Mouse (Mus musculus) heart, postnatal 0 days (tissue): ENCODE data around the gene Rln3. TPM values are rescaled to one million over a fixed set of nuclear protein-coding genes. Genes with fewer than 3 reads are reported as not detected.

Experiments
- ATAC-seq: fragments of 200-750 bp; cut with Nextera tagmentation; 2 replicates; pipeline ENCODE4 v1.8.0; 2017; ENCODE audit warnings: low read depth, moderate number of reproducible peaks, moderate library complexity; ENCODE audit not compliant: insufficient read depth
- DNase-seq: peaks from one replicate; pipeline ENCODE4 v3.0.0-alpha.2; 2016; ENCODE audit warnings: low spot score
- H3K27ac ChIP-seq: fragments of 300-500 bp; sonication (generic); 2 replicates; pipeline ENCODE4 v1.5.1; 2014; ENCODE audit warnings: low read depth, mild to moderate bottlenecking
- H3K27me3 ChIP-seq: fragments of 300-500 bp; sonication (generic); 2 replicates; pipeline ENCODE4 v1.6.1; 2014; ENCODE audit warnings: low read length, mixed read lengths; ENCODE audit not compliant: control insufficient read depth, insufficient read depth
- H3K36me3 ChIP-seq: fragments of 300-500 bp; sonication (generic); replicated peaks from 2 replicates; pipeline ENCODE4 v1.6.1; 2014; ENCODE audit warnings: low read length, mixed read lengths; ENCODE audit not compliant: control insufficient read depth, insufficient read depth
- H3K4me1 ChIP-seq: fragments of 300-500 bp; sonication (generic); 2 replicates; pipeline ENCODE4 v1.6.1; 2014; ENCODE audit warnings: antibody characterized with exemption; ENCODE audit not compliant: control insufficient read depth, insufficient read depth
- H3K4me2 ChIP-seq: fragments of 300-500 bp; sonication (generic); 2 replicates; pipeline ENCODE4 v1.6.1; 2014; ENCODE audit warnings: low read depth, mild to moderate bottlenecking, low read length, moderate library complexity
- H3K4me3 ChIP-seq: fragments of 300-500 bp; sonication (generic); 2 replicates; pipeline ENCODE4 v1.5.1; 2014; ENCODE audit warnings: low read depth, low read length
- H3K9ac ChIP-seq: fragments of 300-500 bp; sonication (generic); replicated peaks from 2 replicates; pipeline ENCODE4 v1.6.1; 2014; ENCODE audit warnings: low read depth, low read length, mixed read lengths
- H3K9me3 ChIP-seq: fragments of 300-500 bp; sonication (generic); replicated peaks from 2 replicates; pipeline ENCODE4 v1.6.1; 2016; ENCODE audit warnings: low read length; ENCODE audit not compliant: control insufficient read depth
- CTCF ChIP-seq: IDR thresholded peaks from 2 replicates; pipeline ENCODE4 v1.5.1; 2016; ENCODE audit warnings: antibody characterized with exemption, control low read depth, low read depth
- EP300 ChIP-seq: IDR thresholded peaks from 2 replicates; pipeline ENCODE4 v1.6.1; 2016; ENCODE audit warnings: antibody characterized with exemption, low read depth
- WGBS: fragments of 180-500 bp; shearing (Covaris S2); extraction: QIAGEN DNeasy Blood & Tissue Kit; methylation state at CpG from one replicate; pipeline ENCODE4 v1.1.7; 2014; 5-methylcytosine and 5-hydroxymethylcytosine counted together
- polyA plus RNA-seq: library from polyadenylated mRNA; unstranded; fragments of >200 nt; fragmentation: Nextera tagmentation; extraction: Ambion mirVana; gene quantifications from 2 replicates; pipeline ENCODE4 v1.2.1, GENCODE M21; 2015
- total RNA-seq: library from RNA; depleted of rRNA; stranded (reverse); fragments of >200 nt; gene quantifications from 2 replicates; pipeline ENCODE4 v1.2.3, GENCODE M21; 2014; ENCODE audit warnings: low replicate concordance

Gene Rln3
- total and polyA plus RNA-seq, 2 experiments from 2014 or later = not detected

DNA sequence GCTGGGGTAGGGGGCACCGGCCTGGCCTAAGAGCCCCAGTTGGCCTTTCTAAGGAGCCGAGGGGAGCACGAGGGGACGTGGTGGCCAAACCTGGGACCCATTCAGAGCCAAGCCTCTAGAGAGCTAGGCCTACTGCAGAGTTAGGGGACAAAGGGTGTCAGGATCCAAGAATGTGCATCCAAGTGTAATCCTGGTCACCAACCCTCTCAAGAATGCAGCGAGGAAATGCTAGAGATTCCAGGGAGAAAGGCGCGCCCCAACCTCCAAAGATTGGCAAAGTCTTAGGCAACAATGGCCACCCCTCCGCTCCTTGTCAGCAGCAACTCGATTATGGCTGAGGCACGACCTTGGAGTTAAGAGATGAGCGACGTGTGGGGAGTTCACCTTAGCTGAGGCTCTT, 23.2 kb downstream of the Rln3 start:
- no peak for DNase-seq
- peaks cover 22% of the 10 kb centered on the region for H3K27me3 ChIP-seq
- ATAC-seq = no peak

DNA sequence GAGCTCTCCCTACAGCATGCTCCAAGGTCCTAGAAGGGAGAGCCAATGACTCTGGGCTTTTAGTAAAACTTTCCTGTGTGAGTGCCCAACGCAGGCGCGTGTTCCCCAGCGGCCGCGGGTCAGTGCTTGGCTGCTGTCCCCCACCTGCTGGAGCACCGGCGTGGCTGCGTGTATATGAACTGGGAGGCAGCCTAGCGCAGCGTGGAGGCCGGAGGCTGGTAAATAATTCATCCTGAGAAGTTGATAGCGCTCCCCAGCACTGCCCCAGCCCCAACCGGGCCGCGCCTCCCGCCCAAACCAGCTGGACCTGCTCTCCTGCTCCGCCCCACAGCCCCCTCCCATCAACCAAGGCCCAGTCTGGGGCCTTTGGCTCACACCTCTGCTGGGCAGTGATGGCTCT, 23.7 kb downstream of the Rln3 start, which contains the start of gene Palm3:
Gene Palm3 (plus strand): TSS at position 376 of the 400 bp plus-strand sequence.
- no peak for TF ChIP-seq CTCF
- no peak for TF ChIP-seq EP300
- ATAC-seq = no peak
- DNase-seq = no peak
- H3K36me3 ChIP-seq = no peaks in the 10 kb centered on the region
- no peak within 1 kb of the TSS for H3K4me2 ChIP-seq
- no peaks in the 10 kb centered on the region for H3K9me3 ChIP-seq
- H3K9ac ChIP-seq = no peak within 1 kb of the TSS
- no peak within 1 kb of the TSS for H3K27ac ChIP-seq
- H3K4me1 ChIP-seq = peaks cover 37% of the 10 kb centered on the region
- H3K4me3 ChIP-seq = no peak within 1 kb of the TSS
- WGBS = 29% methylated on average over 18 of the region's 18 CpGs
- peaks cover 17% of the 10 kb centered on the region for H3K27me3 ChIP-seq

More for the DNA sequence above, 23.2 kb downstream of the Rln3 start:
- TF ChIP-seq CTCF = no peak
- no peak for TF ChIP-seq EP300
- Histone ChIP-seq H3K27ac (no peak overlapping the region), H3K9ac (no peak overlapping the region), H3K9me3 (no peaks in the 10 kb centered on the region), H3K4me3 (no peak overlapping the region), H3K4me1 (peaks cover 37% of the 10 kb centered on the region), H3K36me3 (no peaks in the 10 kb centered on the region), H3K4me2 (no peak overlapping the region)
- 55% methylated on average over 12 of the region's 12 CpGs for WGBS

DNA sequence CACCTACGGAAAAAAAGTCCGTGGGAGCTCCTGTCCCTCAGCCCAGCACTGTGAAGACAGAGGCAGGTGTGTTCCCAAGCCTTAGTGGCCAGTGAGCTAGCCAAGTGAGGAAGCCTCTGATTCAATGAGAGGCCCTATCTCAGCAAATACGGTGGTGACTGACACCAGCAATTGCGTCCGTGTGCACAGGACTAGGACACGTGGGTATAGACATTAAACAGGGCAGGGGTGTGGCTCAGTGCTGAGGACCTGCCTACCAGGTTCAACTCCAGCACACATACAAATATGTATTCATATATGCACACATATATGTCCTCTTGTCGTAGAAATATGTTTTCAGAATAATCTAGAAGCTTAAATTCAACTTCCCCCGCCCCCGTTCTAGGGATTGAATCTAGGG, 25.1 kb downstream of the Rln3 start:
- Histone ChIP-seq H3K9ac (no peak overlapping the region), H3K4me2 (no peak overlapping the region), H3K4me3 (no peak overlapping the region), H3K9me3 (no peaks in the 10 kb centered on the region), H3K27ac (no peak overlapping the region), H3K4me1 (peaks cover 29% of the 10 kb centered on the region), H3K27me3 (0 out of 2 replicates have a peak, but pooled peaks cover 5% of the 10 kb centered on the region), H3K36me3 (no peaks in the 10 kb centered on the region)
- TF ChIP-seq CTCF (no peak), EP300 (no peak)
- WGBS = 79% methylated on average over 9 of the region's 9 CpGs
- no peak for DNase-seq
- ATAC-seq = no peak

DNA sequence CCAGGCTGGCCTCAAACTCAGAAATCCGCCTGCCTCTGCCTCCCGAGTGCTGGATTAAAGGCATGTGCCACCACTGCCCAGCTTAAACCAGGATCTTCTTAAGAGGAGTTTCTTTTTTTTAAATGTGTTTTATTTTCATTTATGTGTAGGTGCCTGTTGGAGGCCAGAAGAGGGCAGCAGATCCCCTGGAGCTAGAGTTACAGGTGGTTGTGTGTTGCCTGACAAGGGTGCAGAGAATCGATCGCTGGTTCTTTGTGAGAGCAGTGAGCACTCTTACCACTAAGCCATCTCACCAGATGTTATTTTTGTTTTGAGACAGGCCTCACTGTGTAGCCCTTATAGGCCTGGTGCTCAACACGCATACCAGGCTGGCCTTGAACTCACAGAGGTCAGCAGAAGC, 29.0 kb downstream of the Rln3 start:
- ATAC-seq = no peak
- no peak overlapping the region for H3K4me2 ChIP-seq
- H3K4me3 ChIP-seq = no peak overlapping the region
- TF ChIP-seq CTCF = no peak
- no peak for TF ChIP-seq EP300
- H3K9me3 ChIP-seq = no peaks in the 10 kb centered on the region
- WGBS = 91% methylated on average over 5 of the region's 5 CpGs
- DNase-seq = no peak
- H3K27me3 ChIP-seq = peaks cover 28% of the 10 kb centered on the region
- no peak overlapping the region for H3K27ac ChIP-seq
- no peaks in the 10 kb centered on the region for H3K36me3 ChIP-seq
- no peak overlapping the region for H3K9ac ChIP-seq
- H3K4me1 ChIP-seq = peaks cover 11% of the 10 kb centered on the region

DNA sequence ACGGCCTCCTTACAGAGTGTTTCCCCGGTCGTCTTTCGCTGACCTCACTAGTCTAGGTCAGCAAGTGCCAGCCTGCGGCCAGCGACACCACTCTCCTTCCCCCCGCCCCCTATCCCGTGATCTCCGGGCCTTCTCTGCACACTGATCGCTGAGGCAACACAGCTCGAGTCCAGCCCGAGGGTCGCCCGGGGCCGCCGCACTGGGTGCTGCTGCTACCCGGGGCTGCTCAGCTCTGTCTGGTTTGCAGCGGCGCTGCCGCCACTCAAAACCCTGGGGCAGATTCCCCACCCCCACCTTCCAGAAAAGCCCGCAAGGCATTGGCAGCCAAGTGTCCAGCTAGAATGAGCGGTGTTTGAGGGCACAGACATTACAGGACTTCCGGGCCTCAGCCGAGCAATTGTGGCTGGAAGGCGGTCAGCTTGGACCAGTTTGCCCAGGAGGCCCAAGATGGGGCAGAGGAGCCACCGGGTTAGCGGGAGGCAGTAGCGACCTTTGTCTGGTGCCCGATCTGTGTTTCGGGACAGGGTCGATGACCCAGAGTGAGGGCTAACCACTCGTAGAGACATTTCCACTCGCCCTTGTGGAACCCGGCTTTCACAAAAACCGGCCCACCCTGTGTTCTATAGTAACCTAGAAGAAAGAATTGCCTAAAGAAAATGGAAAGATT, 32.2 kb downstream of the Rln3 start:
- Histone ChIP-seq H3K27me3 (peaks cover 37% of the 10 kb centered on the region), H3K4me2 (peak overlapping the region; percentile 90), H3K9me3 (no peaks in the 10 kb centered on the region), H3K4me3 (peak overlapping the region; percentile 53), H3K27ac (no peak overlapping the region), H3K9ac (no peak overlapping the region; the same call in 1 of the 2 replicates), H3K36me3 (no peaks in the 10 kb centered on the region), H3K4me1 (peaks cover 18% of the 10 kb centered on the region)
- 21% methylated on average over 35 of the region's 35 CpGs for WGBS
- ATAC-seq (peak; percentile 22; the same call in 1 of the 2 replicates), DNase-seq (no peak)
- no peak for TF ChIP-seq CTCF
- no peak for TF ChIP-seq EP300
